Mouse (Mus musculus) adrenal gland (tissue): ENCODE data around the gene Sh3pxd2a.

Experiments
- intact Hi-C: fragments of 180-260 bp; cut with DNase I; formaldehyde crosslinking; loops from one replicate; pipeline ENCODE4 v1.15.1; 2025

Gene Sh3pxd2a

GRCm38 (mm10) chr19:47348395-47349016 is 115.7 kb downstream of the Sh3pxd2a start:
- intact Hi-C loops = no loop called here

- intact Hi-C loops = no loop called here
Observed at GRCm38 (mm10) chr19:47347021-47347643, 117.1 kb downstream of the Sh3pxd2a start.

- intact Hi-C loops = no loop called here
Observed at GRCm38 (mm10) chr19:47346606-47347005, 117.6 kb downstream of the Sh3pxd2a start.

GRCm38 (mm10) chr19:47345851-47346568 is 118.2 kb downstream of the Sh3pxd2a start:
- intact Hi-C loops = no loop called here

- intact Hi-C loops = no loop called here
Observed at GRCm38 (mm10) chr19:47343422-47343821, 120.8 kb downstream of the Sh3pxd2a start.

- intact Hi-C loops = loop anchor here (2.0 kb wide), 1 partner anchor 164 kb away; no protein-coding TSS in a partner anchor
Observed at GRCm38 (mm10) chr19:47339165-47339564, 125.0 kb downstream of the Sh3pxd2a start.

GRCm38 (mm10) chr19:47338396-47339164 is 125.6 kb downstream of the Sh3pxd2a start:
- intact Hi-C loops = loop anchor here (1.0 to 2.0 kb wide), 2 partner anchors 69 to 164 kb away; no protein-coding TSS in a partner anchor

GRCm38 (mm10) chr19:47337743-47338142 is 126.5 kb downstream of the Sh3pxd2a start:
- intact Hi-C loops = loop anchor here (1.0 to 2.0 kb wide), 2 partner anchors 68 to 163 kb away; no protein-coding TSS in a partner anchor

GRCm38 (mm10) chr19:47337191-47337590 is 127.0 kb downstream of the Sh3pxd2a start:
- intact Hi-C loops = no loop called here

- intact Hi-C loops = no loop called here
Observed at GRCm38 (mm10) chr19:47335262-47335661, 128.9 kb downstream of the Sh3pxd2a start.

- intact Hi-C loops = no loop called here
Observed at GRCm38 (mm10) chr19:47334713-47335112, 129.5 kb downstream of the Sh3pxd2a start.

GRCm38 (mm10) chr19:47330743-47331227 is 133.4 kb downstream of the Sh3pxd2a start:
- intact Hi-C loops = no loop called here

GRCm38 (mm10) chr19:47329102-47329501 is 135.1 kb downstream of the Sh3pxd2a start:
- intact Hi-C loops = no loop called here

GRCm38 (mm10) chr19:47327896-47328882 is 136.0 kb downstream of the Sh3pxd2a start:
- intact Hi-C loops = no loop called here

GRCm38 (mm10) chr19:47325881-47326280 is 138.3 kb downstream of the Sh3pxd2a start:
- intact Hi-C loops = no loop called here

GRCm38 (mm10) chr19:47323096-47323849 is 140.9 kb downstream of the Sh3pxd2a start:
- intact Hi-C loops = no loop called here

GRCm38 (mm10) chr19:47320331-47320668 is 143.9 kb downstream of the Sh3pxd2a start:
- intact Hi-C loops = no loop called here

- intact Hi-C loops = no loop called here
Observed at GRCm38 (mm10) chr19:47319521-47320330, 144.5 kb downstream of the Sh3pxd2a start.

GRCm38 (mm10) chr19:47319061-47319460 is 145.1 kb downstream of the Sh3pxd2a start:
- intact Hi-C loops = no loop called here
